Mouse (Mus musculus): Measurements from ENCODE around the gene Rpl5. TPM values are rescaled to one million over a fixed set of nuclear protein-coding genes. Genes with fewer than 3 reads are reported as not detected.

The Rpl5 gene
- polyA plus RNA-seq (2014; fragmentation: Nextera tagmentation; extraction: Ambion mirVana): 68.7 and 74.2 TPM in 2 replicates

GRCm38 (mm10) chr5:107900206-107901013 lies at the start of gene Rpl5:
Gene Rpl5 (plus strand): TSS chr5:107900502.
- Histone ChIP-seq H3K9ac (replicated peaks; ENCODE audit: low read depth, low read length) (peak within 1 kb of the TSS; percentile 86), H3K4me3 (ENCODE audit: low read depth, low read length) (peak within 1 kb of the TSS; percentile 84), H3K9me3 (ENCODE audit: control insufficient read depth, low read depth, low read length) (no peaks in the 10 kb centered on the region), H3K27ac (ENCODE audit: low read length) (peak within 1 kb of the TSS; percentile 83), H3K27me3 (ENCODE audit: control insufficient read depth, insufficient read depth, low read length) (no peaks in the 10 kb centered on the region), H3K4me1 (ENCODE audit: control insufficient read depth, insufficient read depth, low read length) (peaks cover 5% of the 10 kb centered on the region; the same call in 1 of the 2 replicates), H3K36me3 (ENCODE audit: control insufficient read depth, insufficient read depth, low read length) (peaks cover 32% of the 10 kb centered on the region), H3K4me2 (replicated peaks; ENCODE audit: low read depth, low read length) (peak within 1 kb of the TSS; percentile 66)
- WGBS: 4% methylated on average over 66 of the region's 66 CpGs
- peak; percentile 94 for ATAC-seq (ENCODE audit: insufficient number of reproducible peaks, insufficient read depth, low FRiP score, low read depth)

DNA sequence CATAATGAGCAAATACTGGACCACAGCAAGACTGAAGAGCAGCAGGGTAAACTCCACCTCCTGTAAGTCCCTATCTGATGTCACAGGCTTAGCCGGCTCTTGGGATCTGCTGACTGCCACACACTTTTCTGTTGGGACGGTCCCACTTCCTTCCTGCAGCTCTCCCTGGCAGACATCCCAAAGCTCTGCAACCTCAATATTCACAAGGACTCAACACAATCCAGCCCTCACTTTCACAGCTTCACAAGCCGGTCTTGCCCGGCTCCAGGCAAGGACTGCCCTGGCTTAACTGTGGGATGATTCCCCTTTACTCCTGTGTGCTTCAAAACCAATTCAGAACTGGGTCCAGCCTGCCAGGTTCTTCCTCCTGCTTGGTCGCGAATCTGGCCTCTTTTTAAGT lies 46.5 kb upstream of the Rpl5 start:
- Histone ChIP-seq H3K9ac (replicated peaks; ENCODE audit: low read depth, low read length) (no peak overlapping the region), H3K27me3 (ENCODE audit: control insufficient read depth, insufficient read depth, low read length) (no peaks in the 10 kb centered on the region), H3K36me3 (ENCODE audit: control insufficient read depth, insufficient read depth, low read length) (no peaks in the 10 kb centered on the region), H3K4me1 (ENCODE audit: control insufficient read depth, insufficient read depth, low read length) (peaks cover 13% of the 10 kb centered on the region; the same call in 1 of the 2 replicates), H3K27ac (ENCODE audit: low read length) (no peak overlapping the region; the same call in 1 of the 2 replicates), H3K4me3 (ENCODE audit: low read depth, low read length) (no peak overlapping the region), H3K9me3 (ENCODE audit: control insufficient read depth, low read depth, low read length) (no peaks in the 10 kb centered on the region), H3K4me2 (replicated peaks; ENCODE audit: low read depth, low read length) (no peak overlapping the region)
- 31% methylated on average over 6 of the region's 6 CpGs for WGBS
- ATAC-seq (ENCODE audit: insufficient number of reproducible peaks, insufficient read depth, low FRiP score, low read depth): no peak

DNA sequence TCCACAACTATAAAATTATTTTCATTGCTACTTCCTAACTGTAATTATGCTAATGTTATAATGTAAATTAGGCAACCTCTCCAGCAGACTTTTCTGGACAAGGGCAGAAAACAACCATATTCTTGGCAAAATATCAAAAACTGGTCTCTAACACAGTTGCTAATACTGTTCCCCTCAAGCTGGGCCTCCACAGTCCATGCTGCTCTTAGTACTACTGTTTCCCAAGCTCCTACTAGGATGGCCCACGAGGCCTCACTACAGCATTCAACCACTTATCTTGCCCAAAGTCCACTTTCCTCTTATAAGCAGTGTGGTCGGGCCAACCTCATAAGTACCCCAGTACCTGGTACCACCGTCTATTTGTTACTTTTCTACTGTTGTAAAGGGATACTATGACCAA lies 45.7 kb upstream of the Rpl5 start:
- Histone ChIP-seq H3K4me2 (replicated peaks; ENCODE audit: low read depth, low read length) (no peak overlapping the region), H3K9me3 (ENCODE audit: control insufficient read depth, low read depth, low read length) (no peaks in the 10 kb centered on the region), H3K27ac (ENCODE audit: low read length) (no peak overlapping the region), H3K9ac (replicated peaks; ENCODE audit: low read depth, low read length) (no peak overlapping the region), H3K27me3 (ENCODE audit: control insufficient read depth, insufficient read depth, low read length) (no peaks in the 10 kb centered on the region), H3K4me1 (ENCODE audit: control insufficient read depth, insufficient read depth, low read length) (peaks cover 13% of the 10 kb centered on the region; the same call in 1 of the 2 replicates), H3K36me3 (ENCODE audit: control insufficient read depth, insufficient read depth, low read length) (no peaks in the 10 kb centered on the region), H3K4me3 (ENCODE audit: low read depth, low read length) (no peak overlapping the region)
- WGBS: 73% methylated on average over 3 of the region's 3 CpGs
- ATAC-seq (ENCODE audit: insufficient number of reproducible peaks, insufficient read depth, low FRiP score, low read depth): no peak

GRCm38 (mm10) chr5:107855546-107855945 lies 44.8 kb upstream of the Rpl5 start:
- Histone ChIP-seq H3K27me3 (ENCODE audit: control insufficient read depth, insufficient read depth, low read length) (no peaks in the 10 kb centered on the region), H3K27ac (ENCODE audit: low read length) (no peak overlapping the region), H3K9ac (replicated peaks; ENCODE audit: low read depth, low read length) (no peak overlapping the region), H3K4me3 (ENCODE audit: low read depth, low read length) (no peak overlapping the region), H3K9me3 (ENCODE audit: control insufficient read depth, low read depth, low read length) (no peaks in the 10 kb centered on the region), H3K4me2 (replicated peaks; ENCODE audit: low read depth, low read length) (no peak overlapping the region), H3K4me1 (ENCODE audit: control insufficient read depth, insufficient read depth, low read length) (peaks cover 13% of the 10 kb centered on the region; the same call in 1 of the 2 replicates), H3K36me3 (ENCODE audit: control insufficient read depth, insufficient read depth, low read length) (no peaks in the 10 kb centered on the region)
- 81% methylated on average over 2 of the region's 2 CpGs for WGBS
- ATAC-seq (ENCODE audit: insufficient number of reproducible peaks, insufficient read depth, low FRiP score, low read depth): no peak

GRCm38 (mm10) chr5:107858963-107859362 lies 41.3 kb upstream of the Rpl5 start:
- H3K4me2 ChIP-seq (replicated peaks; ENCODE audit: low read depth, low read length): no peak overlapping the region
- peaks cover 12% of the 10 kb centered on the region; the same call in 1 of the 2 replicates for H3K4me1 ChIP-seq (ENCODE audit: control insufficient read depth, insufficient read depth, low read length)
- no peak overlapping the region for H3K4me3 ChIP-seq (ENCODE audit: low read depth, low read length)
- ATAC-seq (ENCODE audit: insufficient number of reproducible peaks, insufficient read depth, low FRiP score, low read depth): no peak
- H3K9ac ChIP-seq (replicated peaks; ENCODE audit: low read depth, low read length): no peak overlapping the region
- no peaks in the 10 kb centered on the region for H3K27me3 ChIP-seq (ENCODE audit: control insufficient read depth, insufficient read depth, low read length)
- H3K9me3 ChIP-seq (ENCODE audit: control insufficient read depth, low read depth, low read length): no peaks in the 10 kb centered on the region
- no peaks in the 10 kb centered on the region for H3K36me3 ChIP-seq (ENCODE audit: control insufficient read depth, insufficient read depth, low read length)
- 45% methylated on average over 2 of the region's 2 CpGs for WGBS
- no peak overlapping the region for H3K27ac ChIP-seq (ENCODE audit: low read length)

- Histone ChIP-seq H3K27ac (ENCODE audit: low read length) (no peak overlapping the region), H3K9ac (replicated peaks; ENCODE audit: low read depth, low read length) (no peak overlapping the region), H3K4me3 (ENCODE audit: low read depth, low read length) (no peak overlapping the region), H3K36me3 (ENCODE audit: control insufficient read depth, insufficient read depth, low read length) (no peaks in the 10 kb centered on the region), H3K4me1 (ENCODE audit: control insufficient read depth, insufficient read depth, low read length) (peaks cover 4% of the 10 kb centered on the region; the same call in 1 of the 2 replicates), H3K4me2 (replicated peaks; ENCODE audit: low read depth, low read length) (no peak overlapping the region), H3K27me3 (ENCODE audit: control insufficient read depth, insufficient read depth, low read length) (no peaks in the 10 kb centered on the region), H3K9me3 (ENCODE audit: control insufficient read depth, low read depth, low read length) (no peaks in the 10 kb centered on the region)
- ATAC-seq (ENCODE audit: insufficient number of reproducible peaks, insufficient read depth, low FRiP score, low read depth): no peak
- 64% methylated on average over 3 of the region's 3 CpGs for WGBS
Observed at GRCm38 (mm10) chr5:107863971-107864370, 36.3 kb upstream of the Rpl5 start.

DNA sequence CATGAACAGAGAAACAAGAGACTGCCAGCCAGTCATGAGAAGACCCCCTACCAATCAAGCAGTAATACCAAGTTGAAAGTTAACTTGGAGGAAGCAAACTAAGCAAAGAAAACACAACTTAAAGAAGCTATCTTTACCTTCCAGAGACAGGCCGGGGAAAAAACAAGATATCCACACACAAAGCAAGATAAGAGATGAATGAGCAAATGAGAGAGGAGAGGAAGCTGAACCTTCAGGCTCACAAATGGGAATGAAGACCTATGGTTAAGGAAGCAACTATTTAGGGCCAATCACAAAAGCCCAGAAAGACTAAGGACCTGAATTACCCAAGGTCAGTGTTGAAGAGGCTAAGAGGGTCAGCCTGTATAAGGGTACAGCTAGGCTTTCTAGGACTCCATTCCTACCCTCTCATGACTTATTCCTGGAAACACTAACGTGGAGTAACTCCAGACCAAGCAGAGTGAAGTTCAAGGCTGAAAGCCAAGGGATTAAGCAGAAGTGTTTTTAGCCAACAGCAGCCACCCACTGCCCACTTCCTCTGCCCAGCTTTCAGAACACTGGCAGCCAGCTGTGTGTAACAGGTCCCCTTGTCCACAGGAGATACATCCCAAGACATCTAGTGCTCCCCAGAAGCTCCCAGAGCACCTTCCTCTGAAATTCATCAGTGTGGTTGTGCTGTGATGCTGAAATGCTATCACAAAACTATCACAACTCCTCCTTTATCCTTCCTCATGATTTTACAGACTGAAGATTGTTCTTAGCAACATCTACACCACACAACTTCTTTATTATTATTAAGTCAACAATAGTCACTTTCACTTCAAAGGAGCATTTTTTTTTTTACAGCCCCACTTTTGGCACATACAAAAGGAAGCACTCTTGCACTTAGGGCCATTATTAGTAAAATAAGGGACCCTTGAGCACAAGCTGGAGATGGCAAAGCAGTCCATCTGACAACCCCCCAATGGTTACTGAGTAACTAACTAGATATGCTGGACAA lies 33.9 kb upstream of the Rpl5 start:
- Histone ChIP-seq H3K4me2 (replicated peaks; ENCODE audit: low read depth, low read length) (peak overlapping the region; percentile 6; the same call in 1 of the 2 replicates), H3K27me3 (ENCODE audit: control insufficient read depth, insufficient read depth, low read length) (no peaks in the 10 kb centered on the region)
- 32% methylated on average over 2 of the region's 2 CpGs for WGBS

More for the DNA sequence above, 33.9 kb upstream of the Rpl5 start:
- no peak for ATAC-seq (ENCODE audit: insufficient number of reproducible peaks, insufficient read depth, low FRiP score, low read depth)
- Histone ChIP-seq H3K36me3 (ENCODE audit: control insufficient read depth, insufficient read depth, low read length) (no peaks in the 10 kb centered on the region), H3K4me3 (ENCODE audit: low read depth, low read length) (no peak overlapping the region), H3K9ac (replicated peaks; ENCODE audit: low read depth, low read length) (no peak overlapping the region), H3K9me3 (ENCODE audit: control insufficient read depth, low read depth, low read length) (no peaks in the 10 kb centered on the region), H3K4me1 (ENCODE audit: control insufficient read depth, insufficient read depth, low read length) (peaks cover 4% of the 10 kb centered on the region; the same call in 1 of the 2 replicates), H3K27ac (ENCODE audit: low read length) (no peak overlapping the region)
